Mouse (Mus musculus) small intestine, adult 2 months (tissue): Measurements from ENCODE around the gene Kndc1.

Source experiments
- CTCF ChIP-seq: fragments of 200-500 bp; IDR thresholded peaks from 2 replicates; pipeline ENCODE4 v1.5.1; 2012; ENCODE audit warnings: low read depth, mild to moderate bottlenecking, control low read depth, inconsistent platforms, low read length, moderate library complexity, mixed read lengths; ENCODE audit not compliant: insufficient replicate concordance, insufficient read length; ENCODE audit errors: extremely low read depth
- POLR2A ChIP-seq: fragments of 200-500 bp; IDR thresholded peaks from 2 replicates; pipeline ENCODE4 v1.6.1; 2012; ENCODE audit warnings: low read depth, mild to moderate bottlenecking, control low read depth, inconsistent platforms, low read length, moderate library complexity

- TF ChIP-seq POLR2A (no peak), CTCF (peak; percentile 45; the same call in 1 of the 2 replicates)
Measured at GRCm38 (mm10) chr7:139949893-139950282, 55.4 kb downstream of the Kndc1 start.
